Mouse (Mus musculus) frontal cortex, postnatal 10 days (tissue): ENCODE measurements around the gene Sema6b.

ENCODE experiments used
- DNase-seq, 2 experiments: peaks; one replicate each; pipeline ENCODE4 v3.0.0; 2022; ENCODE audit warnings: low spot score in 2 of 2, mixed read lengths in 1 of 2

Gene Sema6b

DNA sequence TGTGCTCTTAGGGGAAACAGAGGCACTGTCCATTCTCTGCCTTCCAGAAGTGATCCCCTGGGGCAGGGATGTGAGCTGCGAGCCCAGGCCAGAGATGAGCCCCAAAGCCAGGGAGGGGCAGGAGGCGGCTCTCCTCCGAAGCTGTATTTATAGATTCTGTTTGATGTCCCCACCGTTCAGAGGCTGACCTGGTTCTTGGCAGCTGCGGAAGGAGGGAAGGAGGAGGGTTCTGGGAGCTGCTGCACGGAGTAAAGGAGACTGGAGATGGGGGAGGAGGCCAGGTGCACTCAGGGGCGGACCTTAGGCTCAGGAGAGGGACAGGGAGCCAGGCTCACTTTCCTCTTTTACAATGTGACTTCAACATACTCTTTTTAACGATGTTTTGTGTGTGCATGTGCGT, 6.0 kb upstream of the Sema6b start:
- no peak for DNase-seq

DNA sequence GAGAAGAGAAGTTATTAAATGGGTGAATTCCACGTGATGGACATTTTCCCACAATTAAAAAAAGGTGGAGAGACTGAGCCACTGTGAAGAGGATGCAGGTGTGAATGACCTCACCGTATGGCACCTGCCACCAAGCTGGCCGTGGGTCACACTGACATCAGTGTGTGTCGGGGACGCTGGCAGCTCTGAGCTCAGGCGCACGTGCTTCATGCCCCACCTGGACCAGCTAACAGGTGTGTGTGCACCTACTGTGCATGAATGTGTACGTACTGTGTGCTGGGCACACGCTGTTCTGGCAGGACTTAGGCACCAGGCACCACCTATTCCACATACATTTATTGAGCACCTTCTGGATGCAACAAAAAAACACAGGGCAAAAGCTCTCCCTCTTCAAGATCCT, 4.4 kb upstream of the Sema6b start:
- no peak for DNase-seq

- peak in 1 of 2 experiments; percentile 62 for DNase-seq
These were observed 1.8 kb upstream of the Sema6b start for GRCm38 (mm10) chr17:56141702-56142605.

DNA sequence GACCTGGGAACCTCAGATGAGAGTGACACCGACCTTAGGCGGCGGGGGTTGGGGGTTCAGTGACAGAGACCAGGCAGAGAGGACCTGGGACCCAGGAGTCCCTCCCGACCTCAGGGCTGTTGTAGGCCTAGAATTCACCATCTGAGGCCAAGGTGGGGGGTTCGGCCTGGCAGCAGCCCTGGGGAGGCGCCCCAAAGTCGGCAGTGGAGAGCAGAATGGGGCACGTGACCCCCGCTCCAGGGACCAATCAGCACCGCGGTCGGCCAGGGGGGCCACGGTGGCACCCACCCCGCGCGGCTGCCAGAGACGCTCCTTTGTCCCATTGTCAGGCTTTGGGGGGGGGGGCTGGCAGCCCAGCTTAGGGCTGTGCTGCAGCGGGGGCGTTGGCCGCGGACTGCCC, 788 bp downstream of the Sema6b start:
- DNase-seq = no peak

- DNase-seq = no peak
These were observed 2.1 kb downstream of the Sema6b start for GRCm38 (mm10) chr17:56137839-56138613.

- no peak for DNase-seq
These were observed 3.6 kb downstream of the Sema6b start for GRCm38 (mm10) chr17:56136558-56136957.

DNA sequence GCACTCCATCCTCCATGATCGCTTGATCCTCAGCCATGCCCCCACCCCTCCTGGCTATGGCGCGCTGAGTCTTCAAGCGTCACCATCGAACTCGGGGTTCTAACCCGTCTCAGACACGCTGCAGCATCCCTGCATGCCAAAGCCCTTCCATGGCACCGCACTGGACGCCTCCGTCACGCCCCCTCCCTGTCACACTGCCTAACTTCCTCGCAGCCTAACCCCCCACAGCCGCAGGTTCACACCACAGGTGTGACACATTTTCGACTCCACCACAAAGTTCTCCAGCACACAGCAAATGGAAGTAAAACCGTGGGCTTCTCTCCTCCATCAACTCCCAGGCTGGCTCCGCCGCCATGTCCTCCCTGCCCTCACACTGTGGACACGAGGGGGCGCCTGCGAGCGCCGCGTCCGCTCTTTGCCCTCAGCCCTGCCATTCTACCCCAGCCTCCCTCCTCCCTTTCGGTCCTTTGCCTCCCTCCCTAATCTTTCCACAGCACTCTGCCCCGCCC, 5.6 kb downstream of the Sema6b start:
- peak in 1 of 2 experiments; percentile 55 for DNase-seq

GRCm38 (mm10) chr17:56133457-56134363, 6.4 kb downstream of the Sema6b start:
- no peak for DNase-seq

- DNase-seq = no peak
These were observed 7.5 kb downstream of the Sema6b start for GRCm38 (mm10) chr17:56132661-56133060.

GRCm38 (mm10) chr17:56131814-56132213, 8.3 kb downstream of the Sema6b start:
- DNase-seq = no peak

GRCm38 (mm10) chr17:56131136-56131535, 9.0 kb downstream of the Sema6b start:
- no peak for DNase-seq

GRCm38 (mm10) chr17:56128246-56128645, 11.9 kb downstream of the Sema6b start:
- DNase-seq = no peak

GRCm38 (mm10) chr17:56126175-56126574, 14.0 kb downstream of the Sema6b start:
- DNase-seq = no peak

- no peak for DNase-seq
These were observed 14.9 kb downstream of the Sema6b start for GRCm38 (mm10) chr17:56125276-56125630.

GRCm38 (mm10) chr17:56124377-56125275, 15.5 kb downstream of the Sema6b start:
- no peak for DNase-seq

- no peak for DNase-seq
These were observed 16.3 kb downstream of the Sema6b start for GRCm38 (mm10) chr17:56123681-56124340.

DNA sequence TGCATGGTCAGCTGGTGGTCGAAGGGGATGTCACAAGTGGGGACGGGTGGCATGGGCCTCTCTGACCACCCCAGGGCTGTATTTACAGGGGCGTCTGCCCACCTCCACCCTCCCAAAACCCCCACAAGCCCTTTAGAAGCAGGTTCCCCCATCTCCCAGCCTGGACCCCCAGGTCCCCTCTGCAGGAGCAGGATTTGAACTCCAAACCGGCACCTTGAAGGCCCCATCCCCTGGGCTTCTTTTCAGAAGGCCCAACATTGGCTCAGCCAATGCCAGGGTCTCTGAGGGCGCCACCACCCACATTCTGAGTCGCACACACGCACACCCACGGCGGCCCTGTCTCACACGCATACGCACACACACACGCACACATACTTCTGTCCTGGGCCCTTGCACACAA, 17.0 kb downstream of the Sema6b start:
- no peak for DNase-seq

- no peak for DNase-seq
These were observed 18.3 kb downstream of the Sema6b start, which contains the start of gene Lrg1 for GRCm38 (mm10) chr17:56121826-56122225. Gene Lrg1, minus strand, starts transcription at chr17:56122001.

GRCm38 (mm10) chr17:56119981-56120880, 19.9 kb downstream of the Sema6b start:
- no peak for DNase-seq
